Comparison of ENCODE assay signal across 21 mouse cellular contexts in the genomic region with DNA sequence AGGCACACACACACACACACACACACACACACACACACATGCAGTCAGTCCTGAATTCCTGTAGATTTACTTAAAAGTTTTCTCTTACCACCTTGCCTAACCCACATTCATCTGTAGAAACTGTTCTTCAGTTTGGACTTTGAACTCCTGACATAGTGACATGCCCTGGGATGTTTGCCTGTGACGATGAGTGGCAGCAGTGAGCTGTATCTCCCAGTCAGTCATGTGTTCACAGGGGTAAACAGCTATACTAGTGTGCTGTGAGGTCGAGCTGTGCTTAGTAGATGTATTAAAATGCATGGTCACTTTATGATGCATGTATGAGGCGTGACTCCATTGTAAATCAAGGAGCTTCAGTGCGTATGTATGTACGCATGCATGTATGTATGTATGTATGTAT.
"Had no signal": no experiment of that assay in that cellular context is flagged by ENCODE, and none has a peak within 500 bp of the region (broad histone marks: within the 10 kb centered on the region; RNA-seq: fewer than 3 reads in every experiment).

No protein-coding gene starts in this region.

- ATAC-seq: hindbrain, embryonic 16.5 days; lung, postnatal 0 days; midbrain, embryonic 15.5 days had no signal

- DNase-seq: kidney, adult 18-20 months; kidney, postnatal 14 days; kidney, postnatal 4 days; left cerebral cortex, postnatal 4 days; lung, embryonic 14.5 days; right cerebral cortex, adult 18-20 months; right cerebral cortex, postnatal 25 days; spleen, adult 18-20 months; thymus, adult 18-20 months; thymus, postnatal 36 days had no signal

- H3K9ac ChIP-seq: limb, embryonic 12.5 days; limb, embryonic 15.5 days; liver, embryonic 15.5 days; lung, embryonic 14.5 days; midbrain, embryonic 12.5 days; midbrain, embryonic 15.5 days; neural tube, embryonic 12.5 days; neural tube, embryonic 15.5 days; stomach, embryonic 15.5 days had no signal

- H3K27me3 ChIP-seq: limb, embryonic 12.5 days; limb, embryonic 15.5 days; liver, embryonic 15.5 days; midbrain, embryonic 12.5 days; midbrain, embryonic 15.5 days; neural tube, embryonic 12.5 days; neural tube, embryonic 15.5 days; stomach, embryonic 15.5 days had no signal

- H3K27ac ChIP-seq: limb, embryonic 12.5 days; limb, embryonic 15.5 days; liver, embryonic 15.5 days; macrophage; midbrain, embryonic 12.5 days; midbrain, embryonic 15.5 days; neural tube, embryonic 12.5 days; neural tube, embryonic 15.5 days; stomach, embryonic 15.5 days had no signal

- H3K36me3 ChIP-seq: limb, embryonic 12.5 days; limb, embryonic 15.5 days; liver, embryonic 15.5 days; midbrain, embryonic 12.5 days; midbrain, embryonic 15.5 days; neural tube, embryonic 12.5 days; neural tube, embryonic 15.5 days; stomach, embryonic 15.5 days had no signal

- H3K4me2 ChIP-seq: limb, embryonic 12.5 days; limb, embryonic 15.5 days; liver, embryonic 15.5 days; lung, embryonic 14.5 days; midbrain, embryonic 12.5 days; midbrain, embryonic 15.5 days; neural tube, embryonic 12.5 days; neural tube, embryonic 15.5 days; stomach, embryonic 15.5 days had no signal

- H3K4me1 ChIP-seq: limb, embryonic 15.5 days; liver, embryonic 15.5 days; midbrain, embryonic 12.5 days; midbrain, embryonic 15.5 days; neural tube, embryonic 12.5 days; neural tube, embryonic 15.5 days; stomach, embryonic 15.5 days had no signal

- H3K9me3 ChIP-seq: limb, embryonic 12.5 days; limb, embryonic 15.5 days; liver, embryonic 15.5 days; midbrain, embryonic 12.5 days; midbrain, embryonic 15.5 days; neural tube, embryonic 12.5 days; neural tube, embryonic 15.5 days; stomach, embryonic 15.5 days had no signal

- H3K4me3 ChIP-seq: limb, embryonic 12.5 days; limb, embryonic 15.5 days; liver, embryonic 15.5 days; midbrain, embryonic 12.5 days; midbrain, embryonic 15.5 days; neural tube, embryonic 12.5 days; neural tube, embryonic 15.5 days; stomach, embryonic 15.5 days had no signal
